8 mouse cellular contexts compared by ENCODE assay signal in the genomic region with DNA sequence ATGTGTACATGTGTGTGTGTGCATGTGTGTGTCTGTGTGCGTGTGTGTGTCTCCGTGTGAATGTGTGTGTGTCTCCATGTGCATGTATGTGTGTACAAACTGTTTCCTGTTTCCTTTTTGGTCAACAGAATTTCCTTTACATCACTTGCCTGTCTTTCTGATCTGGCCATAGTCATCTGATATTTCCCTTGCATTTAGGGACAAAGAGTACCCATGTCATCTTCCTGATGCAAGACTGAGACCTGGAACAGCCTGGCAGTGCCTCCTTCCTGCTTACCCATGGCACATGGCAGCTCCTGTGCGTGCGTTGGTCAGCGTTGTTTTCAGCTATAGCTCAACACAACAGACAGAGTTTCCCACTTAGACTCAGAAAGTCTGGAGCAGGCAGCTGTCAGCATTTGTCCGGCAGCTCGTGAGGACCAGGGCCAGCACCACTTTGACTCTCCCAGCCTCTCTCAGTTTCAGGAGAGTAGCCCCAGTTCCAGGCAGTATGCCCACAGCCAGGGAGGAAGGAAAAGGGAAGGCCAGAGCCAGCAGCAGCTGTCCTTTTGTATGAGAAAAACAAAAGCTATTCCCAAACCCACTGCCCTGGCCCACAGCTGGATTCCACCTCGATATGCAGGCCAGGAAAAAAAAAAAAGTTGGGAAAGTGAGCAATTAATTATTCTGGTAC. TPM values are rescaled to one million over a fixed set of nuclear protein-coding genes. Genes with fewer than 3 reads are reported as not detected.
A peak's percentile ranks its signal among the peaks of the same experiment; 100 is the strongest.
DNase-seq lines count a peak whose midpoint lies in the region; ATAC-seq and TF ChIP-seq lines count a peak whose summit lies in the region.

No protein-coding gene starts in this region.

- no peak for TF ChIP-seq CTCF in left cerebral cortex, adult 2 months (IDR thresholded peaks at IDR 0.05)

- 0 out of 2 replicates have a peak, but pooled peaks cover 4% of the 10 kb centered on the region for H3K4me1 ChIP-seq in embryonic facial prominence, embryonic 10.5 days
- peaks cover 18% of the 10 kb centered on the region for H3K4me1 ChIP-seq in heart, embryonic 13.5 days

- peak overlapping the region; percentile 30; the same call in 1 of the 2 replicates for H3K27ac ChIP-seq in left cerebral cortex, adult 2 months
- 0 out of 2 replicates have a peak overlapping the region, but pooled peaks have one; percentile 24 for H3K27ac ChIP-seq in embryonic facial prominence, embryonic 10.5 days (replicated peaks)
- peak overlapping the region; percentile 41 for H3K27ac ChIP-seq in heart, embryonic 13.5 days (replicated peaks)

- no peaks in the 10 kb centered on the region for H3K27me3 ChIP-seq in embryonic facial prominence, embryonic 10.5 days (replicated peaks; ENCODE audit: low read depth, poor library complexity, severe bottlenecking)
- H3K27me3 ChIP-seq in heart, embryonic 13.5 days (replicated peaks) = peaks cover 5% of the 10 kb centered on the region; the same call in 1 of the 2 replicates

- intact Hi-C loops in left cerebral cortex, adult 2 months (cut with DNase I) = loop anchor here (2.0 kb wide), 1 partner anchor 25 kb away; no protein-coding TSS in a partner anchor

- WGBS in embryonic facial prominence, embryonic 10.5 days = 62% methylated on average over 8 of the region's 8 CpGs
- WGBS in heart, embryonic 13.5 days = 49% methylated on average over 8 of the region's 8 CpGs

- H3K9ac ChIP-seq in heart, embryonic 13.5 days = no peak overlapping the region

- peak in 1 of 2 experiments; percentile 22 for DNase-seq in left cerebral cortex, adult 2 months (ENCODE audit: extremely low spot score in 1 of 2, low spot score in 2 of 2)
- DNase-seq in left cerebral cortex, adult 8-10 months (ENCODE audit: low spot score in 2 of 2) = no peak
- DNase-seq in embryonic facial prominence, embryonic 10.5 days (ENCODE audit: low spot score) = no peak
- peak; percentile 75 for DNase-seq in kidney, postnatal 14 days
- peak; percentile 34 for DNase-seq in ovary, postnatal 36 days (ENCODE audit: low spot score)
- DNase-seq in yolk sac, embryonic 10.5 days (ENCODE audit: low spot score) = no peak
- no peak for DNase-seq in cerebellum, adult 9-11 months

- no peak overlapping the region for H3K4me3 ChIP-seq in left cerebral cortex, adult 2 months
- H3K4me3 ChIP-seq in embryonic facial prominence, embryonic 10.5 days = no peak overlapping the region
- H3K4me3 ChIP-seq in heart, embryonic 13.5 days = no peak overlapping the region

- ATAC-seq in heart, embryonic 13.5 days (ENCODE audit: extremely low read depth, insufficient number of reproducible peaks, low FRiP score, low TSS enrichment) = no peak

- H3K4me2 ChIP-seq in heart, embryonic 13.5 days = no peak overlapping the region

- H3K36me3 ChIP-seq in embryonic facial prominence, embryonic 10.5 days (replicated peaks) = no peaks in the 10 kb centered on the region
- no peaks in the 10 kb centered on the region for H3K36me3 ChIP-seq in heart, embryonic 13.5 days

- no peaks in the 10 kb centered on the region for H3K9me3 ChIP-seq in embryonic facial prominence, embryonic 10.5 days
- H3K9me3 ChIP-seq in heart, embryonic 13.5 days = no peaks in the 10 kb centered on the region

RNA-seq across cellular contexts. Expression of a gene that starts 7.4 kb away (rescaled TPM):
- 100 to 1,000 TPM; 113 to 129 TPM for total RNA-seq in left cerebral cortex, adult 2 months (2021)
- total RNA-seq in left cerebral cortex, adult 8-10 months (2022) = 100 to 1,000 TPM; 105 to 111 (median 109) TPM
- polyA plus RNA-seq in embryonic facial prominence, embryonic 10.5 days (2016; fragmentation: Nextera tagmentation; extraction: Ambion mirVana) = 33.2 and 34.8 TPM in 2 replicates
- 38.0 and 39.4 TPM in 2 replicates for polyA plus RNA-seq in heart, embryonic 13.5 days (2015; fragmentation: Nextera tagmentation; extraction: Ambion mirVana)

Comparison
In these comparisons a context has a peak if more than half of its experiments do, and no peak if none do; other contexts are left out.
1. DNase-seq: peak in kidney, postnatal 14 days (single experiment) and ovary, postnatal 36 days (single experiment); none in left cerebral cortex, adult 8-10 months (0 of 2), embryonic facial prominence, embryonic 10.5 days (single experiment), yolk sac, embryonic 10.5 days (single experiment) and cerebellum, adult 9-11 months (single experiment).
2. Peak in every context shown above with its lines, with median percentiles within 50 percentile points of each other: H3K27ac ChIP-seq.